Mouse (Mus musculus) neural tube, embryonic 13.5 days (tissue): ENCODE data around the gene Tbcel. TPM values are rescaled to one million over a fixed set of nuclear protein-coding genes. Genes with fewer than 3 reads are reported as not detected.

Experiments
- ATAC-seq: fragments of 200-750 bp; cut with Nextera tagmentation; 2 replicates; pipeline ENCODE4 v1.8.0; 2017; ENCODE audit warnings: low read depth, mild to moderate bottlenecking, moderate TSS enrichment, moderate library complexity
- H3K27ac ChIP-seq: fragments of 300-500 bp; sonication (generic); replicated peaks from 2 replicates; pipeline ENCODE4 v1.5.1; 2015; ENCODE audit warnings: moderate library complexity, mild to moderate bottlenecking, inconsistent platforms
- H3K27me3 ChIP-seq: fragments of 300-500 bp; sonication (generic); 2 replicates; pipeline ENCODE4 v1.6.1; 2015; ENCODE audit warnings: mild to moderate bottlenecking, inconsistent platforms
- H3K36me3 ChIP-seq: fragments of 300-500 bp; sonication (generic); 2 replicates; pipeline ENCODE4 v1.6.1; 2015; ENCODE audit warnings: mild to moderate bottlenecking, inconsistent platforms
- H3K4me1 ChIP-seq: fragments of 300-500 bp; sonication (generic); replicated peaks from 2 replicates; pipeline ENCODE4 v1.6.1; 2015; ENCODE audit warnings: inconsistent platforms
- H3K4me2 ChIP-seq: fragments of 300-500 bp; sonication (generic); 2 replicates; pipeline ENCODE4 v1.6.1; 2015; ENCODE audit warnings: inconsistent platforms, mild to moderate bottlenecking, moderate library complexity
- H3K4me3 ChIP-seq: fragments of 300-500 bp; sonication (generic); 2 replicates; pipeline ENCODE4 v1.5.1; 2015; ENCODE audit warnings: mild to moderate bottlenecking, inconsistent platforms
- H3K9ac ChIP-seq: fragments of 300-500 bp; sonication (generic); 2 replicates; pipeline ENCODE4 v1.6.1; 2015; ENCODE audit warnings: moderate library complexity, mild to moderate bottlenecking, inconsistent platforms
- H3K9me3 ChIP-seq: fragments of 300-500 bp; sonication (generic); 2 replicates; pipeline ENCODE4 v1.6.1; 2016; ENCODE audit warnings: inconsistent platforms
- WGBS: fragments of 180-500 bp; shearing (Covaris S2); methylation state at CpG from one replicate; pipeline ENCODE4 v1.1.7; 2015; 5-methylcytosine and 5-hydroxymethylcytosine counted together
- polyA plus RNA-seq: library from polyadenylated mRNA; unstranded; fragments of >200 nt; fragmentation: Nextera tagmentation; extraction: Ambion mirVana; gene quantifications from 2 replicates; pipeline ENCODE4 v1.2.1, GENCODE M21; 2015

Tbcel gene
- polyA plus RNA-seq, 1 experiment from 2014 or later: 4.9 TPM

- 96% methylated on average over 2 of the region's 2 CpGs for WGBS
- H3K4me2 ChIP-seq: no peak overlapping the region
- no peaks in the 10 kb centered on the region for H3K27me3 ChIP-seq
- H3K27ac ChIP-seq: no peak overlapping the region
- no peak overlapping the region for H3K4me3 ChIP-seq
- H3K4me1 ChIP-seq: peaks cover 11% of the 10 kb centered on the region
- no peak for ATAC-seq
- no peak overlapping the region for H3K9ac ChIP-seq
- no peaks in the 10 kb centered on the region for H3K9me3 ChIP-seq
- peaks cover 76% of the 10 kb centered on the region for H3K36me3 ChIP-seq
Observed at GRCm38 (mm10) chr9:42431606-42432005, 76.0 kb downstream of the Tbcel start.

- Histone ChIP-seq H3K4me1 (peaks cover 14% of the 10 kb centered on the region), H3K36me3 (peaks cover 60% of the 10 kb centered on the region), H3K9ac (no peak overlapping the region), H3K4me3 (no peak overlapping the region), H3K27me3 (no peaks in the 10 kb centered on the region), H3K27ac (no peak overlapping the region; the same call in 1 of the 2 replicates), H3K4me2 (no peak overlapping the region), H3K9me3 (no peaks in the 10 kb centered on the region)
- WGBS: 77% methylated on average over 12 of the region's 12 CpGs
- ATAC-seq: no peak
Observed at GRCm38 (mm10) chr9:42428060-42428924, 79.3 kb downstream of the Tbcel start.

GRCm38 (mm10) chr9:42426661-42427358 lies 80.8 kb downstream of the Tbcel start:
- no peak for ATAC-seq
- Histone ChIP-seq H3K4me1 (peaks cover 14% of the 10 kb centered on the region), H3K27ac (peak overlapping the region; percentile 18; the same call in 1 of the 2 replicates), H3K9me3 (no peaks in the 10 kb centered on the region), H3K36me3 (peaks cover 65% of the 10 kb centered on the region), H3K9ac (no peak overlapping the region), H3K27me3 (no peaks in the 10 kb centered on the region), H3K4me3 (no peak overlapping the region), H3K4me2 (no peak overlapping the region)
- WGBS: 50% methylated on average over 10 of the region's 10 CpGs

GRCm38 (mm10) chr9:42423649-42424048 lies 84.0 kb downstream of the Tbcel start:
- H3K9me3 ChIP-seq: no peaks in the 10 kb centered on the region
- no peak overlapping the region for H3K4me2 ChIP-seq
- peaks cover 48% of the 10 kb centered on the region for H3K36me3 ChIP-seq
- no peak overlapping the region for H3K27ac ChIP-seq
- ATAC-seq: no peak
- WGBS: 88% methylated on average over 2 of the region's 2 CpGs
- H3K4me1 ChIP-seq: peaks cover 14% of the 10 kb centered on the region
- H3K27me3 ChIP-seq: no peaks in the 10 kb centered on the region
- no peak overlapping the region for H3K4me3 ChIP-seq
- no peak overlapping the region for H3K9ac ChIP-seq

GRCm38 (mm10) chr9:42419687-42420086 lies 87.9 kb downstream of the Tbcel start:
- Histone ChIP-seq H3K4me1 (no peaks in the 10 kb centered on the region; the same call in 1 of the 2 replicates), H3K4me3 (no peak overlapping the region), H3K9ac (no peak overlapping the region), H3K4me2 (no peak overlapping the region), H3K9me3 (no peaks in the 10 kb centered on the region), H3K27me3 (no peaks in the 10 kb centered on the region), H3K36me3 (peaks cover 49% of the 10 kb centered on the region), H3K27ac (no peak overlapping the region)
- ATAC-seq: no peak
- 83% methylated on average over 2 of the region's 2 CpGs for WGBS

GRCm38 (mm10) chr9:42418786-42419185 lies 88.8 kb downstream of the Tbcel start:
- H3K4me3 ChIP-seq: no peak overlapping the region
- H3K9me3 ChIP-seq: no peaks in the 10 kb centered on the region
- peaks cover 49% of the 10 kb centered on the region for H3K36me3 ChIP-seq
- no peak overlapping the region for H3K9ac ChIP-seq
- no peaks in the 10 kb centered on the region for H3K27me3 ChIP-seq
- peaks cover 8% of the 10 kb centered on the region for H3K4me1 ChIP-seq
- H3K27ac ChIP-seq: no peak overlapping the region
- no peak for ATAC-seq
- 92% methylated on average over 5 of the region's 5 CpGs for WGBS
- H3K4me2 ChIP-seq: no peak overlapping the region

GRCm38 (mm10) chr9:42417352-42417952 lies 90.2 kb downstream of the Tbcel start:
- no peak for ATAC-seq
- Histone ChIP-seq H3K4me1 (peaks cover 18% of the 10 kb centered on the region), H3K27me3 (no peaks in the 10 kb centered on the region), H3K9me3 (no peaks in the 10 kb centered on the region), H3K4me3 (no peak overlapping the region), H3K27ac (no peak overlapping the region), H3K4me2 (no peak overlapping the region), H3K36me3 (peaks cover 39% of the 10 kb centered on the region), H3K9ac (no peak overlapping the region)
- 86% methylated on average over 12 of the region's 12 CpGs for WGBS

- ATAC-seq: no peak
Observed at GRCm38 (mm10) chr9:42415184-42415583, 92.4 kb downstream of the Tbcel start.

GRCm38 (mm10) chr9:42413345-42413744 lies 94.3 kb downstream of the Tbcel start:
- H3K4me2 ChIP-seq: no peak overlapping the region
- H3K36me3 ChIP-seq: peaks cover 26% of the 10 kb centered on the region
- no peaks in the 10 kb centered on the region for H3K9me3 ChIP-seq
- WGBS: 60% methylated on average over 12 of the region's 12 CpGs
- H3K27me3 ChIP-seq: no peaks in the 10 kb centered on the region
- peaks cover 18% of the 10 kb centered on the region for H3K4me1 ChIP-seq
- H3K27ac ChIP-seq: no peak overlapping the region
- no peak overlapping the region for H3K4me3 ChIP-seq
- H3K9ac ChIP-seq: no peak overlapping the region
- no peak for ATAC-seq

More at GRCm38 (mm10) chr9:42415184-42415583, 92.4 kb downstream of the Tbcel start:
- WGBS: 38% methylated on average over 1 of the region's 1 CpGs
- Histone ChIP-seq H3K4me1 (peaks cover 18% of the 10 kb centered on the region), H3K4me2 (no peak overlapping the region), H3K36me3 (peaks cover 26% of the 10 kb centered on the region), H3K27me3 (no peaks in the 10 kb centered on the region), H3K9me3 (no peaks in the 10 kb centered on the region), H3K4me3 (no peak overlapping the region), H3K27ac (no peak overlapping the region), H3K9ac (no peak overlapping the region)

- Histone ChIP-seq H3K9me3 (no peaks in the 10 kb centered on the region), H3K4me1 (peaks cover 18% of the 10 kb centered on the region), H3K4me2 (no peak overlapping the region), H3K4me3 (no peak overlapping the region), H3K36me3 (peaks cover 14% of the 10 kb centered on the region), H3K27ac (no peak overlapping the region), H3K9ac (no peak overlapping the region), H3K27me3 (no peaks in the 10 kb centered on the region)
- WGBS: 87% methylated on average over 6 of the region's 6 CpGs
- no peak for ATAC-seq
Observed at GRCm38 (mm10) chr9:42411296-42411695, 96.3 kb downstream of the Tbcel start.

GRCm38 (mm10) chr9:42405736-42406135 lies 101.9 kb downstream of the Tbcel start:
- H3K27ac ChIP-seq: no peak overlapping the region
- H3K4me2 ChIP-seq: no peak overlapping the region
- H3K4me1 ChIP-seq: 0 out of 2 replicates have a peak, but pooled peaks cover 5% of the 10 kb centered on the region
- no peaks in the 10 kb centered on the region for H3K9me3 ChIP-seq
- no peak overlapping the region for H3K4me3 ChIP-seq
- no peaks in the 10 kb centered on the region for H3K27me3 ChIP-seq
- ATAC-seq: no peak
- no peak overlapping the region for H3K9ac ChIP-seq
- WGBS: 85% methylated on average over 4 of the region's 4 CpGs
- H3K36me3 ChIP-seq: no peaks in the 10 kb centered on the region

GRCm38 (mm10) chr9:42401486-42401885 lies 106.1 kb downstream of the Tbcel start:
- no peak overlapping the region for H3K4me3 ChIP-seq
- no peaks in the 10 kb centered on the region for H3K9me3 ChIP-seq
- WGBS: 56% methylated on average over 6 of the region's 6 CpGs
- no peak overlapping the region for H3K9ac ChIP-seq
- ATAC-seq: no peak
- H3K36me3 ChIP-seq: no peaks in the 10 kb centered on the region
- no peak overlapping the region for H3K4me2 ChIP-seq
- H3K4me1 ChIP-seq: peaks cover 14% of the 10 kb centered on the region
- H3K27ac ChIP-seq: no peak overlapping the region
- H3K27me3 ChIP-seq: peaks cover 9% of the 10 kb centered on the region; the same call in 1 of the 2 replicates
